Mouse (Mus musculus) kidney, adult 9 months (tissue): ENCODE measurements around the gene Snx9.

ENCODE experiments used
- DNase-seq: peaks from one replicate; pipeline ENCODE4 v3.0.0; 2022

The Snx9 gene

DNA sequence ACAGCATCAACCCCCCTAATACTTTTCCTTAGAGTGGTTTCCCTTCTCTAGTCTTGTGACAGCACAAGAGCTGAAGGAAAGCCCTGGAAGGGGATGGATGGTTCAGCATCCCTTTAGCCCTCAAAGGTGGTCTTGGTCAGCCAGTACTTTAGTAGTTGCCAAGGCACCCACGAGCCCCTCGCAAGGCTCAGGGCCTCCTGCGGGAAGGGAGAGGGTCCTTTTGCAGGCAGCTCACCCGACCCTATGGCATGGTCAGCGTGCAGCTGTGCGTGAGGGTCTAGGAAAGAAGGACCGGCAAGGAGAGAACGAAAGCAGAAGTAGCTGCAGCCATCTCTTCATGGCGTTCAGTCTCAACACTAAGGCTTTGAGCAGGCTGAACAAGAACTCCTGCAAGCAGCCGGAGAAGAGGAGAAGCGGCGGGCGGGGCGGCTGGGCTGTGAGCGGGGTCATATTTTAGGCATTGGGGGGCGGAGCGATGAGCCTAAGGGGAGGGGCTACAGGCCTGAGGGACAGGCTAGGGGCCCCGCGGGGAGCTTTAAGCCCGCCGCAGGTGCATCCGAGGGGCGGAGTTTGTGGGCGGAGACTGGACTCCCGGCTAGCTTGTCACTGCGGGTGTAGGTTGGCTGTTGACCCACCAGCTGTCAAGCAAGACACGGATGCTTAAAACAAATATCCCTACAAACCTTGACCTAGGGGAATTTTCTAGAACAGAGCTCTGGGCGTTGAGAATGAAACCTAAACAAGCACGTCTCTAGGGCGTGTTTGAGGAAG is 93.6 kb downstream of the Snx9 start:
- peak; percentile 82 for DNase-seq

DNA sequence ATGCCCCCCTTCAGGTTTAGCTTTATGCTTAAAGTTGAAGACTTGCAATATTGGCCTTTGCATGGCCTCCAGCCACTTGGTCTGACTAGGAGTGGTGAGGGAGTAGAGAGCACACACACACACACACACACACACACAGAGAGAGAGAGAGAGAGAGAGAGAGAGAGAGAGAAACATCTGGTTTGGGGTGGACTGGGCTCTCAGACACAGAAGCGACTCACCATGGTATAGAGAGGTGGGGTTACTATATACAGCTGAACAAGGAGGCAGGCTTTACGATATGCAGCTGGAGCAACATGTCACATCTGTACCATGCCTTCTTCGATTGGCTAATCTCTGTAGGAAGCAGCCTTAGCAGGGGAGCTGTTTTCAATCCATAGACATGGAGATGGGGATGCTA is 94.6 kb downstream of the Snx9 start:
- DNase-seq: no peak

DNA sequence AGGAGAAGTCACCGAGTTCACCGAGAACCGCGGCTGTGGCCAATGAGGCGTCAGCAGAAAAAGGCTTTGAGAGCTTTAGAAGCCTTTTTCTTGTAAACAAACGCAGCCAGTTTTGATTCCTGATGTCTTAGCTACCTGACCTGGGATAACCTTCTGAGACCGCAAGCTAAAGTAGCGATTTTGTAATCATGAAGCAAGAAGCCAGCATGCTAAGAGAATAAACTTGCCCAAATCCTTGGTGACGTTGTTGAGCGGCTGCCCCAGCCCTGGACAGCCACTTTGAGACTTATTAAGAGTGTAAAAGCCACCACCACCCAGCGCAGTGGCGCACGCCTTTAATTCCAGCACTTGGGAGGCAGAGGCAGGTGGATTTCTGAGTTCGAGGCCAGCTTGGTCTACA is 95.1 kb downstream of the Snx9 start:
- peak; percentile 15 for DNase-seq

DNA sequence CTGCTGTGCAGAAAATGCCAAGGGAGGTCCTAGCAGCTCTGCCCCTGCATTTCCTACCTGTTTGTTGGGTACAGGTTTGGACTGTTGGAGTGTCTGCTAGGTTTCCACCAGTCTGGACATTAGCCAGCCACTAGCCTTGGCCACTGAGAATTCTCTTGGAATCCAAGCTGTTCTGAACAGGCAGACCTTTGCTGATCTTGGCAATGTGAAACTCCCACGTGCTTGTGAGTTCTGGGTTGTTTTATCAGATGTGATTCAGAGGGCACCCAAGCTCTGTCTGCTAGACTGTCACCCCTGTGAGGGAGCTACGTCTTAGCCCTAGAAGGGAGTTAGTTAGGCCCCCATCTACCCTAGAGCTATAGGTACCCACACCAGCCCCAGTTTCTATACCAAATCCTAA is 96.3 kb downstream of the Snx9 start:
- DNase-seq: peak; percentile 28

DNA sequence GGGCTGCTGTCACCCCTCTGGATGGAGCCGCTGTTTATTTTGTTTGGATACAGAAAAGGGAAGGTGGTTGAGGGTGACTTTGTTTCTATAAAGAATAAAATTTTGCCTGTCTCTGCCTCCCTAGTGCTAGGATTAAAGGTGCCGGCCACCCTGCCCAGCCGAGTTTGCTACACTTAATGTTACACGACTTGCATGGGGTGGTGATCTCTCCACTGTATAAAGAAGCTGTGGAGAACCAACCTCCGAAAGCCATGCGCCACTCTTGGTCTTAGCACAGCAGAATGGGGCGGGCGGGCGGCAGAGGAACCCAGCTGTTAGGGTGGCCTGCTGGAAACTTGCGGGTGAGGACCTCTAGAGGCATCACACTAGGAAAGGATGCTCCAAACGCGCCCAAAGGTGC is 98.7 kb downstream of the Snx9 start:
- no peak for DNase-seq

DNA sequence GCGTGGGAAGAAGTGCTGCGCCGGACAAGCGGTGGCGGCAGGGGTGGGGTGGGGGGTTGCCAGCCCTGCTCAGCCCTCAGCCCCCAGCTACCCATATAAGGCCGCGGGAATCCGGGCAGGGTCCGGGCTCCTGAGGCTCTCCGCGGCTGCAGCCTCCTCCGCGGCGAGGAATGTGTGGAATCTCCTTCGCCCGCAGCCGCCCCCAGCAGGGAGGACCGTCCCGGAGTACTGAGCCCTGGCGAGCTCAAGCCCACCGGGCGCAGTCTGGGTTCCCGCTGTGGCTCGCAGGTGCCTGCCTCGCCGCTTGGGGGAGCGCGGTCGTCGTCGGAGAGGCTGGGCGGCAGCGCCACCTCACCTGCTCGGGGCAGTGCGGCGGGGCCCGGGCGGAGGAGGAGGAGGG is 99.7 kb downstream of the Snx9 start:
- peak; percentile 72 for DNase-seq

DNA sequence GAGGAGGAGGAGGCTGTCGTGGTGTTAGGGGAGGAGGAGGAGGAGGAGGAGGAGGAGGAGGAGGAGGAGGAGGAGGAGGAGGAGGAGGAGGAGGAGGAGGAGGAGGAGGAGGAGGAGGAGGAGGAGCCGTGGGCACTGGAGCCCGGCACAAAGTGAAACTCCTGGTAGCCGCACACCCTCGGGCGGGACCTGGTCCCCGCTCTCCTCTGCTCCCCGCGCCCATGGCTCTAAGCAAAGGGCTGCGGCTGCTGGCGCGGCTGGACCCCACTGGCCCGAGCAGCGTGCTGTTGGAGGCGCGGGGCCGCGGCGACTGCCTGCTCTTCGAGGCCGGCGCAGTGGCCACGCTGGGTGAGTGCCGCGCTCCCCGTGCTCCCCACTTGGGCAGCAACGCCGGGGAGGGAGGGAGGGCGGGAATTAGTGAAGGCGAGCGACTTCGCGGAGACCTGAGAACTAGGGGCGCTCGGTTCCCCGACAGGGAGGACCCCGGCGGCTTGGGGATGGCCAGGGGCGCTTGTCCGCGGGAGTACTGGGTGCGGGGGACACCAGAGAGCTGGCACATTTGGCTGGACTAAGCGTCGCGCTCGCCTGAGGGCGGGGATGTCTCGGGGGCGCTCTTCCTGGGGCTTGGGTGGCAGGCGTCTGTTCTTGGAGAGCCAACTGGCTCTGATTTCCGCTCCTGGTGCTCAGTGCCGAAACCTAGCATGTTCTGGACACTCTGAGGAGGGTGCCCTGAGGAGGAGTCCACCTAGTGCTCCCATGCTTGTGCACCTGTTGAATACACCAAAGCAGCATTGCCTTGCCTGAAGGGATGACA is 100.3 kb downstream of the Snx9 start, which contains the start of gene Synj2:
Synj2 (plus strand) TSS at position 51 of the 814 bp plus-strand sequence.
- DNase-seq: peak; percentile 40

DNA sequence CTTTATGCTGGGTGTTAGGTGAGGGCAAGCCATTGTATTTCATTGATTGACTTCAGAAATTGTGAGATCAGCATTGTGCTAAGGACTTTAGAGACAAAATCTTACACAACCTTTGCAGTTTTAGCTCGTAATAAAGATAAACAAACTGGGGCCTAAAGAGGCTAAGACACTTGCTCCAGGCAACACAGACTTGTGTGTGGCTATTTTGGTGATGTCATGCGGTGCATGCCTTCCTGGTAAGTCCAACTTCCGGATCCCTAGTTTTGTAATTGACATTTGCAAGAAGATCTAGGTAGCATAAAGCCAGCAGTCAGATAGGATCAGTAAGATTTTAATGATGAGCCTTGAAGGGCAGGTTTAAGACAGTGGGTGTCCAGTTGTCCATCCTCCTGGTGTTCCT is 101.0 kb downstream of the Snx9 start:
- no peak for DNase-seq

DNA sequence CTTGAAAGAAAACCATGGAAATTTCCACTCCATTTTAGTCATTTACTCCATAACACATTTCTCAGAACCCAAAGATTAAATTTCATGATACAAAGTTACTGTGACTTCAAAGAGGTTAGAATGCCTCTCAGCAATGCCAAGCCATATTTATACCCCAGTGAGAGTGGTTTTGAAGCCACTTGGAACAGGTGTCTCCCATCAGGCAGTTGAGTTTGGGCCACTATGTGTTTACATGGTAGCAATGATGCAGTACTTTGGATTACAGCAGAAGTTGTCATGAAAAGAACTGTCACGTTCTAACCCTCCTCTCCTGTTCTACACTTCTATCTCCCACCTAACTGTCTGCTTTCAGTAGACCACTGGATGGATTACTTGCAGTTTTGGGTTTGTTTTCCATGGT is 101.9 kb downstream of the Snx9 start:
- DNase-seq: no peak

DNA sequence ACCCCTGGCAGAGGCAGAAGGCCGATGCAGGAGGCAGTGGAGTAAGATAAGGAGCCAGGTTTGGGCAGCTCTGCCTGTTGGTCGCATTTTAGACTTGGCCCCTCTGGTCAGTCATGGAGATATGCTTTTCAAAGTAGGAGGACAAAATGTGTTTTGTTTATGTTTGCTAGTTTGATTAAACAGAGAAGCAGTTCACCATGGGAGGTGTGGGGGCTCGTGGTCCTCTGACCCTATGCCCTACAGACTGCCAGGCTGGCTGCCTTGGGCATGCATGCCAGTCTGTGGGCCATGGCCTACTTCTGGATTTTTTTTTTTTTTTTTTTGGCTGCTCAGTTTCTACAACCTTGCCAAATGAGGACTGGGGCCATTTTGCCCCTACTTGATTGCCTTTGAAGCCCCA is 105.9 kb downstream of the Snx9 start:
- no peak for DNase-seq

DNA sequence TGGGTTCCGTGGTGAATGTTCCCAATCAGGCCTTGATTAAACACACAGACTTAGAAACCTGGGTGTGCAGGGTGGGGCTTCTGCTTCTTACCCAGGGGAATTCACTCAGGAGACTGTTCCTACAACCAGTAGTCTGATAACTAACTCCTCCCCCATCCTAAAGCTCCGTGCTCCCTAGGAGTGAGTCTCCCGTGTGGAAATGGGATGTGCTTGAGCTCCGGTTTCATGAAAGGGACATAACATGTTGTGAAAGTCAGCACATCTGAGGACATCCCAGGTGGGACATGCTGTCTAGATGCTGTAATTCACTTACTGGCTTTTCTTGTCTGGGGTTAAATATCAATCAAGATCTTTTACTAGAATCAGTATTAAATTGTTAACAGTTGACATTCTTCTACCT is 111.3 kb downstream of the Snx9 start:
- DNase-seq: no peak

DNA sequence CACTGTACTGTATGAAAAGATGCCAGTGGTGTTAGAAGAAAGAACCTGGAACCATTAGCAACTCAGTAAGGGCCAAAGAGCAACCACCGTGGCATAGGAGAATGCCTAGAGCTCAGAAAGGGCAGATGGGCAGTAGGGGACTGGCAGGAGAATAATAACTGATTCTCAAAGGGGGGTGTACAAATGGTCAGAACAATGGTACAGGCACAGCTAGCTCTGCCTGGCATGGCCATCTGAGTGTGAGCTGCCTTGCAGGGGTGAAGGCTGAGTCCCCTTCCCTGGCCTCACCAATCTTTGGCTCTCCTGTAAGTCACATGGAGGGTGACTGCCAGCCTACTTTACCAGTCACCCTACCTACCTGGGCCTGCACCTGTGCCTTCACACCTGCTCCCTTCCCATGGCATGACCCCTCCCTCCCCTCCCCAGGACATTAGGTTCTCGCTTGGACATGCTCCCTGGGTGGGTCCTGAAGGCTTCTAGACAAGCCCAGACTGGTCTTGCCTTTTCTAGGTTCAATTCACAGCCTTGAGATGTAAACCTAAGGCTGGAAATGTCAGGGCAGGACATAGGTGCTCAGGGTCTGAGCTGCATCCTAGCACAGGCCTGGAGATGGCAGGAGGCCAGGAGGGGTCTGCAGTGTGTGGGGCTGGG is 115.3 kb downstream of the Snx9 start:
- no peak for DNase-seq

DNA sequence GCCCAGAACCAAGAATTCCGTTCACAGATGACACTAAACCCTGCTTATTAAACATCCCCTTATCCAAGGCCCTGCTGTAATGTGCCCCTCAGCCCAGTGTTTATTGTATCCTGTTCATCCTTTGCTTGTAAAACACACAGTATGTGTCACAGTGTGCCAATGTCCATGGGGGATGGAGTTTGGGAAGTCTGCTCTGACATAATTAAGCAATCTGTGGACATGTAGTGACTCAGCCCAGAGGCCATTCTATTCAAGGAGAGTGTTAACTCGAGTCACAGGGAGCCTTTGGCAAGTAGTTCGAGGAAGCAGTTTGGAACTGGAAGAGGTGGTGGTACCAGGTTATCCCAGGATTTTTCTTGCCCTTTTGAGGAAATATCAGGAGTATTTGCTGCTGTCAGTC is 116.0 kb downstream of the Snx9 start:
- DNase-seq: no peak

DNA sequence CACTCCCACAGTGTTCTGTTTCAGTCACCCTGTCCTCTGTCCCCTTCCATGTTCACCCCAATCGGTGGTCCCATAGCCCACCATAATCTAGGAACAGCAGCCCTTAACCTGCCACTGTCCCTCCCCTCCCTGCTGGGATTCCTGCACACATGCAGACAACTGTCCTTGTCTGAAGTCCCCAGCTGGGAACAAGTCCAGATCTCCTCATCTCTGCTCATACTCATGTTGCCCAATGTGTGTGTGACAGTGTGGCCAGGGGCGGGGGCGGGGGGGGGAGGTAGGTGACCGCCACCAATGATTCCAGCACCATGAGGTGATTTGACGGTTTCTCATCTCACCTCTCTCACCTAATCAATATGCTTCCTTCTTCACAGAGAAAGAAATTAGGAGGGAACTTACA is 117.1 kb downstream of the Snx9 start:
- DNase-seq: no peak

DNA sequence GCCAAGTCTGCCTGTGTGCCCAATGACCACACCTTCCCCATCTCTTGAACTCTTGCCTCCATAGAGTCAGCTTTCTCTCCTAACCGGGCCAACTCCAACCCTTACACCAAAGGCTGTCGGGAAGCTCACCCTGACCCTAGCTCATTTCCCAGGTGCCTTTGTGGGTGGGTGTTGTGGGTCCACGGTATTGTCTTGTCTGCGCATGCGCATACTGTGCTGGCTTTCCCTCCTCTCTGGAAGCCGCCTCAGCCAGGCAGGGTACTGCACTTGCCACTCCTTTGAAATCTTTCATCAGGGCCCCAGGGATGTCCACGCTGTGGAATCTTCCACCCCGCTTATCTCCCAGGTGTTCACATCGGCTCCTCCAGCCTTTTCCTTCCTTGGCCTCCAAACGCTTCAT is 117.5 kb downstream of the Snx9 start:
- DNase-seq: no peak

DNA sequence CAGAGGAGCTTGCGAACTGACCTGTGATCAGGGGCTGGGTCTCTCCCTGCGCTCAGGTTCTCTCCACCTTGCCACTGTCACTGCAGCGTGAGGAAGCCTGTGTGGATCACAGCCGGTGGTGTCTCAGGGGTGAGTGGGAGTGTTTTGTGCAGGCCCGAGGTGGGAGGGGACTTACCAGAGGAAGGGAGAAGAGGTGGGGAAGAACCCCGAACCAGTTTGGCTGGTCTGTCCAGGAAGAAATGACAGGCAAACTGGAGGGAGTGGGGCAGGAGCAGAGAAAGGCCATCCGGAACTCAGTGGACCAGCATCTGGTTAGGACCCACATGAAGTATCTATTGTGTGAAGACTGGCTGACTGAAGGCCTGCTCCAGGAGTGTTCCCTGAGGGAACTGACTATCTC is 118.0 kb downstream of the Snx9 start:
- no peak for DNase-seq

DNA sequence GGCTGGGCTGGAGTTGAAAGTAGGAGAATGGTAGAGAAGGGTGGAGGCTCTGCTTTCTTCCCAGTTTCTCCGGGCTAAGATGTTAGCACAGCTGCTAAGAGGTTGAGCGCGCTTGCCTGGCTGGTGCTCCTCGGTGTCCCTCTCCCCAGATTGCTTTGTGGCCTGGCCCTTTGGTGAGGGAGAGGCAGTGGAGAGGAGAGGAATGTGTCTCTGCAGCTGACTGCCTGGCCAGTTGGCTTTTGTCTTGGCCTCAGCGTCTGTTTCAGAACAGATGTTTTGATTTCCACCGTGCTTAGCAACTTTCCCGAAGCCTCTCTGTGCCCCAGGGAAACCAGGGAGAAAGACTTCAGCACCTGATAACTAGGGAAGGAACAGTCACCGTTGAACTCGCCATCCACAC is 118.7 kb downstream of the Snx9 start:
- DNase-seq: no peak

DNA sequence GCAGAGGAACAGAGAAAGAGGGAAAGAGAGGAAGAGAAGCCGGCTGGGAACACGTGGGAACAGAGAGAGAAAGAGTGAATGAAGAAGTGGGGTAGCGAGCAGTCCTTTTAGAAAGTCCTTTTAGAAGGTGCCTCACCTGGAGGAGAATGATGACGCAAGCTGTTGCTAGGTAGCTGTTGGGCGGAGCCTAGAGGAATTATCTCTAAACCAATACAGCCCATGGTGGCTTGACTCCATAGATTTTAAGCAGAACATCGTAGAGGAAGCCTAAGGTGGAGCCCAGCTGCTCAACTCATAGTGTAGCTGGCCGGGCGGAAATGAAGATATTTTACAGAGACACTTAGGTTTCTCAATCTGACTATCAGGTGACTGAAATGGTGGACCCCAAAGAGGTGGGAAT is 122.6 kb downstream of the Snx9 start:
- no peak for DNase-seq

DNA sequence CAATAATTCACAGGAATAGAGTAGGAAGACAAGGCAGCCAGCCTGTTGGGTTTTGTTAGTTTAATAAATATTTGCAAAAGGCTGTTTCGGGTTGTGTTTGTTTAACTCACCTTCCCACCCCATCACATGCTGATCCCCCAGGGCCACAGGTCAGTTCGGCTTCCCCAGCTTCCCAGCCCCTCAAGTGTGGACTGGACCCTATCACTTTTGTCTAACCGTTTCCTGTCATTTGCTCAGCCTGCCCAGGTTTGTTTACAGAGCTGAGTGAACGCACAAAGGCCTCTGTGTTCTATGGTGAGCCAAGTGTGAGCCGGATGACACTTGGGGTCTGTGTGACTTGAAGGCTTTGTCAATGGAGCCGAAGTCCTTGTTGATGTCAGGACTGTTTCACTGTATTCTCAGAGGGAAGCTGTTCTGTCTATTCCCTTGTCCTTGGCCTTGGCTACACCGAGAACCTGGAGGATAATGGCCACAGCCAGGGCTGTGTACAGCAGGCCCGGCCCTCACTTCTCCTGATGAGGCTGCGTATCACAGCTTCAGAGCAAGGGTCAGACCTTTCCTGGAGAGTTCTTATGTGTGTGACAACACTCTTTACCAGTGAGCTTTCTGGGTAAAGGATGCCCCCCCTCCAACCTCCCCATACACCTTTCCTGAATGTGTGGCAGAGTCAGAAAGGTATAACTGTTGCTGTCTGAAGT is 124.1 kb downstream of the Snx9 start:
- DNase-seq: no peak

DNA sequence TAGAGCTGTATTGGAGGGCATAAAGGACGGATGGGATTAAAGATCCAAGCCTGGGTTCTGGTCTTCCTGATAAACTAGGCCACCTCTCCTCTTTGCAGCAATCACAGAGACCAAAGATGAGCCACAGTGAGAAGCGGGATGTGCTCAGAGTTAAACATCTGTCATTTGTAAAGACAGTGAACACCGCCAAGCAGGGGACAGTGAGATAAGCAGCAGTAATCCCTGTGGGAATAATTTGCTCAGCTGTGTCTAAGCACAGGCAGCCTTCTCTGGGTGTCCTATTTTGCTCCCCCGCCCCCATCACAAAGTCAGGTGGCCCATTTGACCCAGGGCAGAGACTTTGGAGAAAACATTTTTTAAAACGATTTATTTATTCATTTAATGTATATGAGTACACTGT is 125.6 kb downstream of the Snx9 start:
- DNase-seq: no peak

DNA sequence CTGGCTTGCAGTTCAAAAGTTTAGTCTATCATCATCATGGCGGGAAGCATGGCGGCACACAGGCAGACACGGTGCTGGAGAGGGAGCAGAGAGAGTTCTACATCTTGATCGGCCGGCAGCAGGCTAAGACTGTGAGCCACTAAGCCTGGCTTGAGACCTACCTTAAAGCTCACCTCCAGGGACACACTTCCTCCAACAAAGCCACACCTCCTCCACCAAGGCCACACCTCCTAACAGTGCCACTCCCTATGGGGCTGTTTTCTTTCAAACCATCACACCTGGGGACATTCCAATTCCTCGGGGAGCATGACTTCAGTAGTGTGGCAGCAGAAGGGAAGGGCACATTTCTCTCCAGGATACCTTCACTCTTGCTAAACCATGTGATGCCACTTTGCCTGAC is 127.4 kb downstream of the Snx9 start:
- no peak for DNase-seq

DNA sequence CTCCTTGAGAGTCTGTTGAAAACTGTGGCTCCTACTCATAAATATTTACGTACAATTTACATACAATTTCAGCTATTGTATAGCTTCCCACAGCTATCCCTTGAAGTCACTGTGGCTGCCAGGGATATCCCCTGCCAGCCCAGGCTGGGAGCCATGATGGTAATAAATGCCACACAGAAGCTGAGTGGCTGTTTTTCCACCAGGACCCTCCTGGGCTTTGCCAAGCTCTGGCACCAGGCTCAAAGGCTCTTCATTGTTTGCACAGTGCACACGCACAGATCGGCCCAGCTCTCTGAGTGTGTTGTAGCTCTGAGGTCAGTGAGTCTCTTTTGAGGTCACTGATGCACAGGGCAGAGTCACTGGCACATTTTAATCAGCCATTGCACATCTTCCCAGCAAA is 128.1 kb downstream of the Snx9 start:
- no peak for DNase-seq

DNA sequence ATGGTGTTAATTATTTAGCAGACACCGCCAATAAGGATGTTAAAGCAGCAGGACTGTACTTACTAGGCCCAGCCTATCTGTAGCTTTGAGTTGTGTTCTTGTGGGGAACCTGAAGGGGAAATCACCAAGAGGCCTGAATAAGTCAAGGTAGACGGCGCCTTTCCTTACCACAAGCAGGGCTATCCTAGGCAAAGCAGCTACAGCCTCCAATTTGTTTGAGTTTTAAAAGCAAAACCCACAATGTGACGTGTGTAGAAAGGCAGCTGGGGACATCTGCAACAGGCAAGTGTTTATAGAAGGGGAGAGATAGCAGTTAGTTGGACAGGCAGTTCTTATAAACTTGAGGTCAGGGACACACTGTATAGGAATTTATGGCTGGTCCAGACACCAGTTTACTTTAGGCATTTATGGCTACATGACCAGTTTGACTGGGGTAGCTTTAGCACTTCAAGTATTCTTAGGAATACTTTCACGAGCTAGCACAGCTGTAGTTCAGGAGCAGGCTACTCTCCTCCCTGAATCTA is 129.2 kb downstream of the Snx9 start:
- DNase-seq: no peak
